ENCODE assay signal across 29 mouse cellular contexts in the genomic region with DNA sequence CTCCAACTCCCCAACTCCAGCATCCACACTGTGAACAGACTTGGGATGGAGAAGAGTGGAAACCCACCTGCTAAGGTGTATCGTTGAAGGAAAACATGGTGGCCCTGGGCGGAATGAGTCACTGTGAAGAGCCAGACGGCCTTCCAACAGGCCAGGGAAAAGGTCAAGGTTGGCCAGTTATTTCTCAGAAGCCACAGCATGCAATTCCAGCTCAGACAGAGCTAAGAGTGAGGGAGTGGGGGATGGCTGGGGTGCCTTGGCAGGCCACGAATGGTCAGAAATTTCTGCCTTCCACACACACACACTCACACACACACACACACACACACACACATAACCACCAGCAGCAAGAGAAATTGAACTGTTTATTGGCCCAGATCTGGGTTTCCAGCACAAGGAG. TPM values are rescaled to one million over a fixed set of nuclear protein-coding genes. Genes with fewer than 3 reads are reported as not detected.
A peak's percentile ranks its signal among the peaks of the same experiment; 100 is the strongest.
DNase-seq lines count a peak whose midpoint lies in the region; ATAC-seq and TF ChIP-seq lines count a peak whose summit lies in the region.
"Had no signal": no experiment of that assay in that cellular context is flagged by ENCODE, and none has a peak within 500 bp of the region (broad histone marks: within the 10 kb centered on the region; RNA-seq: fewer than 3 reads in every experiment).

No protein-coding gene starts in this region.

- no peak for ATAC-seq in liver, postnatal 0 days
- ATAC-seq: forebrain, embryonic 14.5 days; midbrain, embryonic 13.5 days had no signal

- no peaks in the 10 kb centered on the region for H3K4me1 ChIP-seq in liver, adult 2 months (ENCODE audit: control insufficient read depth, insufficient read depth, low read length)
- no peaks in the 10 kb centered on the region for H3K4me1 ChIP-seq in liver, postnatal 0 days (ENCODE audit: insufficient read depth)
- H3K4me1 ChIP-seq: heart, embryonic 12.5 days; kidney, embryonic 15.5 days; midbrain, embryonic 13.5 days; neural tube, embryonic 15.5 days had no signal

- H3K27ac ChIP-seq in liver, adult 2 months (replicated peaks; ENCODE audit: insufficient read depth, low read depth, low read length): no peak overlapping the region
- no peak overlapping the region for H3K27ac ChIP-seq in liver, postnatal 0 days (ENCODE audit: low read depth)
- H3K27ac ChIP-seq: hindbrain, embryonic 14.5 days; kidney, embryonic 15.5 days; left cerebral cortex, adult 2 months; limb, embryonic 13.5 days; midbrain, embryonic 13.5 days; neural tube, embryonic 15.5 days; stomach, postnatal 0 days had no signal

- H3K9me3 ChIP-seq in liver, postnatal 0 days (ENCODE audit: low read length): no peaks in the 10 kb centered on the region
- H3K9me3 ChIP-seq: heart, embryonic 12.5 days; kidney, embryonic 15.5 days; limb, embryonic 13.5 days; midbrain, embryonic 13.5 days; neural tube, embryonic 15.5 days had no signal

- H3K27me3 ChIP-seq in liver, adult 2 months (ENCODE audit: control insufficient read depth, insufficient read depth, low read length): no peaks in the 10 kb centered on the region
- no peaks in the 10 kb centered on the region for H3K27me3 ChIP-seq in liver, postnatal 0 days (ENCODE audit: insufficient read depth, low read length)
- H3K27me3 ChIP-seq in myocyte (ENCODE audit: control insufficient read depth, insufficient read depth, insufficient read length): no peaks in the 10 kb centered on the region
- H3K27me3 ChIP-seq: heart, embryonic 12.5 days; kidney, embryonic 15.5 days; limb, embryonic 13.5 days; midbrain, embryonic 13.5 days; neural tube, embryonic 15.5 days had no signal

- H3K4me2 ChIP-seq in liver, postnatal 0 days (ENCODE audit: low read depth, low read length): no peak overlapping the region
- peak overlapping the region; percentile 15 for H3K4me2 ChIP-seq in myocyte (ENCODE audit: low read depth)
- H3K4me2 ChIP-seq: heart, embryonic 12.5 days; hindbrain, embryonic 14.5 days; kidney, embryonic 15.5 days; limb, embryonic 13.5 days; midbrain, embryonic 13.5 days; neural tube, embryonic 15.5 days had no signal

- H3K4me3 ChIP-seq in liver, adult 2 months (ENCODE audit: insufficient read depth, low read depth, low read length): no peak overlapping the region
- H3K4me3 ChIP-seq in liver, postnatal 0 days (ENCODE audit: low read depth, low read length): no peak overlapping the region
- H3K4me3 ChIP-seq in myocyte: no peak overlapping the region
- H3K4me3 ChIP-seq: heart, embryonic 12.5 days; kidney, embryonic 15.5 days; left cerebral cortex, adult 2 months; limb, embryonic 13.5 days; midbrain, embryonic 13.5 days; neural tube, embryonic 15.5 days had no signal

- TF ChIP-seq EP300 in liver, postnatal 0 days (IDR thresholded peaks at IDR 0.05; ENCODE audit: low read depth): no peak

- DNase-seq in liver, adult 2 months (ENCODE audit: extremely low read depth, low read depth, low spot score): peak; percentile 33
- no peak for DNase-seq in liver, postnatal 0 days
- peak; percentile 41 for DNase-seq in ovary, adult 18-20 months (ENCODE audit: low spot score)
- DNase-seq in ovary, postnatal 14 days (ENCODE audit: low spot score): no peak
- DNase-seq in adrenal gland, postnatal 25 days: peak; percentile 58
- no peak for DNase-seq in lung, postnatal 4 days
- DNase-seq in left cerebral cortex, postnatal 36 days (ENCODE audit: low spot score in 2 of 2): no peak
- DNase-seq: cerebellum, adult 8-10 months; cerebellum, postnatal 25 days; gastrocnemius, postnatal 36 days; heart, adult 18-20 months; heart, postnatal 4 days; kidney, adult 11 months; kidney, postnatal 25 days; lung, adult 18-20 months; lung, postnatal 10 days; right cerebral cortex, postnatal 4 days; thymus, adult 18-20 months; thymus, postnatal 25 days had no signal

- TF ChIP-seq CTCF in liver, adult 2 months (IDR thresholded peaks at IDR 0.05; ENCODE audit: low read depth, low read length): no peak
- no peak for TF ChIP-seq CTCF in liver, postnatal 0 days (IDR thresholded peaks at IDR 0.05; ENCODE audit: low read depth)

- H3K9ac ChIP-seq in liver, adult 2 months (ENCODE audit: low read depth, low read length): no peak overlapping the region
- no peak overlapping the region for H3K9ac ChIP-seq in liver, postnatal 0 days (replicated peaks)
- H3K9ac ChIP-seq: heart, embryonic 12.5 days; hindbrain, embryonic 14.5 days; kidney, embryonic 15.5 days; limb, embryonic 13.5 days; midbrain, embryonic 13.5 days; neural tube, embryonic 15.5 days had no signal

- H3ac ChIP-seq in myocyte (ENCODE audit: control insufficient read depth, insufficient read length): no peak overlapping the region

- 41% methylated on average over 4 of the region's 4 CpGs for WGBS in liver, adult 2 months
- 76% methylated on average over 4 of the region's 4 CpGs for WGBS in liver, postnatal 0 days (ENCODE audit: insufficient replicate concordance)

- H3K36me3 ChIP-seq in liver, adult 2 months (ENCODE audit: control insufficient read depth, insufficient read depth, low read length): no peaks in the 10 kb centered on the region
- H3K36me3 ChIP-seq in liver, postnatal 0 days (replicated peaks; ENCODE audit: insufficient read depth, low read length): peaks cover 4% of the 10 kb centered on the region; the same call in 1 of the 2 replicates
- H3K36me3 ChIP-seq in myocyte (ENCODE audit: control insufficient read depth, insufficient read depth): no peaks in the 10 kb centered on the region

- intact Hi-C loops in left cerebral cortex, postnatal 36 days (cut with DNase I): no loop called here

- TF ChIP-seq POLR2A in liver, adult 2 months (IDR thresholded peaks at IDR 0.05; ENCODE audit: extremely low read depth, insufficient read depth, low read length): no peak
- TF ChIP-seq POLR2A in myocyte (IDR thresholded peaks at IDR 0.05; ENCODE audit: insufficient read length, low read depth): no peak

- H3K79me2 ChIP-seq in liver, adult 2 months (ENCODE audit: control insufficient read depth, insufficient read depth, low read length): no peaks in the 10 kb centered on the region
- H3K79me2 ChIP-seq in myocyte (ENCODE audit: control insufficient read depth, insufficient read depth): peaks cover 7% of the 10 kb centered on the region

TF ChIP-seq in myocyte, 11 proteins besides CTCF, POLR2A, EP300 and RAD21:
- TF ChIP-seq MAX (IDR thresholded peaks at IDR 0.05; ENCODE audit: low read depth): no peak
- no peak for TF ChIP-seq MYOG (IDR thresholded peaks at IDR 0.05; ENCODE audit: control insufficient read depth in 1 of 3, insufficient read depth in 1 of 3, insufficient read length in 2 of 3, low read depth in 2 of 3)
- TF ChIP-seq TCF12 (IDR thresholded peaks at IDR 0.05; ENCODE audit: insufficient read depth, poor library complexity, severe bottlenecking): no peak
- TF ChIP-seq MYOD1 (IDR thresholded peaks at IDR 0.05; ENCODE audit: control insufficient read depth in 1 of 3, insufficient read length in 2 of 3, low read depth in 2 of 3): no peak
TF ChIP-seq in myocyte: peak in this region for 0.

RNA-seq across cellular contexts. Expression of gene Dnmt1, which starts 5.9 kb away (rescaled TPM):
- total RNA-seq in liver, adult 2 months (2014; rRNA removed): 5.3 and 6.6 TPM in 2 replicates
- 4.4 and 5.5 TPM in 2 replicates for polyA plus RNA-seq in liver, adult 2 months (2012; rRNA removed)
- polyA plus RNA-seq in liver, postnatal 0 days (2015; fragmentation: Nextera tagmentation; extraction: Ambion mirVana): 20.3 and 24.5 TPM in 2 replicates
- 61.3 and 68.1 TPM in 2 replicates for total RNA-seq in adrenal gland, postnatal 25 days (2021)
- 22.1 TPM for polyA plus RNA-seq in myocyte (2012; fragmentation: generic; extraction: Trizol)
- 10 to 100 TPM; 40.1 to 43.0 TPM for total RNA-seq in left cerebral cortex, postnatal 36 days (2021)

RNA-seq across cellular contexts. Expression of gene S1pr2, which starts 11.0 kb away (rescaled TPM):
- total RNA-seq in liver, adult 2 months (2014; rRNA removed): 1.2 and 2.1 TPM in 2 replicates
- polyA plus RNA-seq in liver, adult 2 months (2012; rRNA removed): 2.9 and 3.9 TPM in 2 replicates
- 2.4 and 3.1 TPM in 2 replicates for polyA plus RNA-seq in liver, postnatal 0 days (2015; fragmentation: Nextera tagmentation; extraction: Ambion mirVana)
- 16.2 and 16.9 TPM in 2 replicates for total RNA-seq in adrenal gland, postnatal 25 days (2021)
- polyA plus RNA-seq in myocyte (2012; fragmentation: generic; extraction: Trizol): 5.5 TPM
- 1 to 10 TPM; 3.0 to 3.6 TPM for total RNA-seq in left cerebral cortex, postnatal 36 days (2021)

RNA-seq across cellular contexts. Expression of gene Mrpl4, which starts 36.9 kb away (rescaled TPM):
- total RNA-seq in liver, adult 2 months (2014; rRNA removed): 16.0 and 21.9 TPM in 2 replicates
- polyA plus RNA-seq in liver, adult 2 months (2012; rRNA removed): 72.4 and 79.8 TPM in 2 replicates
- 54.6 and 55.0 TPM in 2 replicates for polyA plus RNA-seq in liver, postnatal 0 days (2015; fragmentation: Nextera tagmentation; extraction: Ambion mirVana)
- 113 and 122 TPM in 2 replicates for total RNA-seq in adrenal gland, postnatal 25 days (2021)
- polyA plus RNA-seq in myocyte (2012; fragmentation: generic; extraction: Trizol): 110 TPM
- total RNA-seq in left cerebral cortex, postnatal 36 days (2021): 10 to 100 TPM; 59.6 to 62.5 TPM

RNA-seq across cellular contexts. Expression of gene Icam1, which starts 50.2 kb away (rescaled TPM):
- total RNA-seq in liver, adult 2 months (2014; rRNA removed): 8.6 and 9.6 TPM in 2 replicates
- polyA plus RNA-seq in liver, adult 2 months (2012; rRNA removed): 5.8 and 11.6 TPM in 2 replicates
- polyA plus RNA-seq in liver, postnatal 0 days (2015; fragmentation: Nextera tagmentation; extraction: Ambion mirVana): 12.7 and 13.6 TPM in 2 replicates
- total RNA-seq in adrenal gland, postnatal 25 days (2021): 6.5 and 8.9 TPM in 2 replicates
- 0.06 TPM for polyA plus RNA-seq in myocyte (2012; fragmentation: generic; extraction: Trizol)
- 1 to 10 TPM; 2.4 to 3.2 TPM for total RNA-seq in left cerebral cortex, postnatal 36 days (2021)

Comparison
In these comparisons a context has a peak if more than half of its experiments do, and no peak if none do; other contexts are left out.
1. DNase-seq: peak in liver, adult 2 months (single experiment), ovary, adult 18-20 months (single experiment) and adrenal gland, postnatal 25 days (single experiment); none in liver, postnatal 0 days (single experiment), ovary, postnatal 14 days (single experiment), lung, postnatal 4 days (0 of 2) and left cerebral cortex, postnatal 36 days (0 of 2).